Mouse (Mus musculus) limb, embryonic 12.5 days (tissue): ENCODE measurements at regions not wholly inside any gene's neighbourhood (a gene's known extent, or its start where the extent isn't known, plus 50 kb on each side); places are given as distances from the start of the nearest gene placed in this dataset.

Source experiments
- ATAC-seq: fragments of 200-750 bp; cut with Nextera tagmentation; 2 replicates; pipeline ENCODE4 v1.8.0; 2017; ENCODE audit warnings: low read depth, moderate TSS enrichment; ENCODE audit not compliant: insufficient number of reproducible peaks, insufficient read depth, low FRiP score, low TSS enrichment
- H3K27ac ChIP-seq: fragments of 300-500 bp; sonication (generic); 2 replicates; pipeline ENCODE4 v1.5.1; 2016; ENCODE audit warnings: mild to moderate bottlenecking, moderate library complexity
- H3K27me3 ChIP-seq: fragments of 300-500 bp; sonication (generic); 2 replicates; pipeline ENCODE4 v1.6.1; 2016; ENCODE audit warnings: mild to moderate bottlenecking, moderate library complexity
- H3K36me3 ChIP-seq: fragments of 300-500 bp; sonication (generic); 2 replicates; pipeline ENCODE4 v1.6.1; 2016; ENCODE audit warnings: mild to moderate bottlenecking, moderate library complexity
- H3K4me1 ChIP-seq: fragments of 300-500 bp; sonication (generic); replicated peaks from 2 replicates; pipeline ENCODE4 v1.6.1; 2016
- H3K4me2 ChIP-seq: fragments of 300-500 bp; sonication (generic); 2 replicates; pipeline ENCODE4 v1.6.1; 2016; ENCODE audit warnings: mild to moderate bottlenecking, moderate library complexity
- H3K4me3 ChIP-seq: fragments of 300-500 bp; sonication (generic); replicated peaks from 2 replicates; pipeline ENCODE4 v1.5.1; 2016; ENCODE audit warnings: mild to moderate bottlenecking
- H3K9ac ChIP-seq: fragments of 300-500 bp; sonication (generic); replicated peaks from 2 replicates; pipeline ENCODE4 v1.6.1; 2016; ENCODE audit warnings: mild to moderate bottlenecking, moderate library complexity
- H3K9me3 ChIP-seq: fragments of 300-500 bp; sonication (generic); 2 replicates; pipeline ENCODE4 v1.6.1; 2016; ENCODE audit warnings: mild to moderate bottlenecking, moderate library complexity
- WGBS: fragments of 180-500 bp; shearing (Covaris S2); methylation state at CpG from one replicate; pipeline ENCODE4 v1.1.7; 2016; 5-methylcytosine and 5-hydroxymethylcytosine counted together

DNA sequence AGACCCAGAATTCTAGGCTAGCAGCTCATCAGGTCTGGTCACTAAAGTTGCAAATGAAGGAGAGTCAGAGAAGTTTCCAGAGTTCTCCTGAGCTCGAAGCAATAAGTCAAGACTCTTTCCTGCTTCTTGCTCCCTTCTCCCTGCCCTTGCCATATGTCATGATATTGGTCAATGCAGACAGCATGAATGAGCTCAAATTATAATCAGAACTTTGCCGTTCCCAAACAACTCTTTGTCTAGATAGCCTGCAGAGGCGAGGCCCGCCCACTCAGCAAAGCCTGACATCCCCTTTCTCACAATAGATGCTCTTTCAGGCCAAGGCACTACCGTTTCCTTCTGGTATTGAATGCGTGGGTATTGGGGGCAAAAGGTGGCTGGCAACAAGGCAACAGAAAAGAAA is 204.0 kb upstream of the Ncam1 start:
- Histone ChIP-seq H3K27ac (no peak overlapping the region), H3K9ac (no peak overlapping the region), H3K36me3 (no peaks in the 10 kb centered on the region), H3K9me3 (no peaks in the 10 kb centered on the region), H3K4me2 (no peak overlapping the region), H3K4me3 (no peak overlapping the region), H3K27me3 (no peaks in the 10 kb centered on the region), H3K4me1 (peaks cover 11% of the 10 kb centered on the region; the same call in 1 of the 2 replicates)
- WGBS = 86% methylated on average over 6 of the region's 6 CpGs
- no peak for ATAC-seq

DNA sequence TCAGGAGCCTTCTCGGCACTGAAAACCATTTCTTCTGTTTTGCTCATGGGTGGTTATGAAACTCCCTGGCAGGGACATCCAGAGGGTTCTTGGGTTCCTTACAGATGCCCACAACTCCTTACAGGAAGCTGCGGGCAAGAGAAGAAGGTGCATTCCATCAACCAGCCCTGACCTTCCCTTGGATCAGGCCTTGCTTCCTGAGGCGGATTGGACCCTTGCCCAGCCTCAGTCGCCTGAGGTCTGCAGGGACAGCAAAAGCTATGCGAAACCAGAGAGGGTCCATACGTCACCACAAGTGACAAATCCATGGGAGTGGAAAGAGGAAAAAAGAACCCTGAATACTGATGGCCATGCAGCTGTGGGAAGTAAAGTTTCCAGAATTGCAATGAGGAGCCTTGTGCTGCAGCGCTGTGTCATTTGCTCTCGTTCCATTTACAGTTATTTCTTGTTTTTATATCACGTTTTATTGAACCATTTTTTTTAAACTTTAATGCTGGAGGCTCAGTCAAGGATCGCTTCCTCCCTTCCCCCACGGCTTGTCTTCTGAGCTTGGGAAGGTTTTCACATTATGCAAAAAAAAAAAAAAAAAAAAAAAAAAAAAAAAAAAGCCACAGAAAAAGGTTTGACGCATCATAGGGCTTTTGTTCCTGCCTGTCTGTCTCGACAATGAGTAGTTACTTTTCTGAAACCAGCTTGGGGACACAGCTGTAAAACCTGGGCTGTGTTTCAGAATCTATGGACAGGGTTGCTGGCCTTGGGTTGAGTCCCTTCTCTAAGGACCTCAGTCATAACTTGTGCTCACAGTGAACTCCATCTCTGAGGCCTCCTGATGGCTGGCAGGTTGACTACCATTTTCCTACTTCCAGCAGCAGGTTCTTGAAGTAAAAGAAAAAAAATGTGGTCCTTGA is 202.0 kb upstream of the Ncam1 start:
- H3K27ac ChIP-seq = peak overlapping the region; percentile 12; the same call in 1 of the 2 replicates
- 75% methylated on average over 13 of the region's 13 CpGs for WGBS

DNA sequence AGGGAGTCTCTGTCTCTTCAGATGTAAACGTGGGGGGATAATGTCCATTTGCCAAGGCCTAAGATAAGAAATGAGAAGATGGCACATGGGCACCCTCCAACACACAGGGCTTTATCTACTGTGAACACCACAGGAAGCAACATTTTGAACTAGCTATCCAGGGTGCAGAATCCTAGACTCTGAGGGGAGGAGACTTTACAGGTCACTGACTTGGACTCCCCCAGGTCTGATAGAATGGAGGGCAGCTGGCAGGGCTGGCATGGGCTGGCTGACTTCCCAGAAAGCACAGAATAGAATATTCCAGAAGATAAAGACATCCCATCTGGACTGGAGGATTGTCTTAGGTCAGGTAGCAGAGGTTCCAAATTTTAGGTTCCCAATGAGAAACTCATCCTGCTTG is 201.2 kb upstream of the Ncam1 start:
- H3K4me3 ChIP-seq = no peak overlapping the region
- H3K27me3 ChIP-seq = no peaks in the 10 kb centered on the region
- H3K9ac ChIP-seq = no peak overlapping the region
- no peaks in the 10 kb centered on the region for H3K36me3 ChIP-seq
- no peaks in the 10 kb centered on the region for H3K4me1 ChIP-seq
- H3K9me3 ChIP-seq = peaks cover 14% of the 10 kb centered on the region
- H3K4me2 ChIP-seq = no peak overlapping the region
- 84% methylated on average over 1 of the region's 1 CpGs for WGBS
- H3K27ac ChIP-seq = no peak overlapping the region
- ATAC-seq = no peak

More for the DNA sequence above, 202.0 kb upstream of the Ncam1 start:
- Histone ChIP-seq H3K4me2 (no peak overlapping the region), H3K4me3 (no peak overlapping the region), H3K4me1 (0 out of 2 replicates have a peak, but pooled peaks cover 2% of the 10 kb centered on the region), H3K9ac (no peak overlapping the region), H3K27me3 (no peaks in the 10 kb centered on the region), H3K36me3 (no peaks in the 10 kb centered on the region), H3K9me3 (peaks cover 7% of the 10 kb centered on the region)
- ATAC-seq = no peak

DNA sequence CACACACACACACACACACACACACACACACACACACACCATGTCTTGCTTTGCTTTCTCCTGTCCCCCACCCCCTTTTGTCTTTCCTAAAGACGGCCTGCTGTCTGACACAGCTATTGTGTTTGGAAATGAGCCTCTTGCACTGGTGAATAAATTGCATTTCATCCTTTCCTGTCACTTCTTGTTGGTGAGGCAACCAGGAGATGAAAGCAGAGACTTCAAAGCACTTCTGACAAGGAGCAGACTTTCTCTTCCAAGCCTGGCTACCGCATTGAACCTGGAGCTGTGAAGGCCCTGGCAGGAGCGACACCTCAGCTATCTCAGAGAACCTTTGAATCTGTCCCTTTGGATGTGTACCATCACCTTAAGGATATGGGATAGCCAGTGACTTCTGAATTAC is 199.4 kb upstream of the Ncam1 start:
- H3K9me3 ChIP-seq = peaks cover 17% of the 10 kb centered on the region

DNA sequence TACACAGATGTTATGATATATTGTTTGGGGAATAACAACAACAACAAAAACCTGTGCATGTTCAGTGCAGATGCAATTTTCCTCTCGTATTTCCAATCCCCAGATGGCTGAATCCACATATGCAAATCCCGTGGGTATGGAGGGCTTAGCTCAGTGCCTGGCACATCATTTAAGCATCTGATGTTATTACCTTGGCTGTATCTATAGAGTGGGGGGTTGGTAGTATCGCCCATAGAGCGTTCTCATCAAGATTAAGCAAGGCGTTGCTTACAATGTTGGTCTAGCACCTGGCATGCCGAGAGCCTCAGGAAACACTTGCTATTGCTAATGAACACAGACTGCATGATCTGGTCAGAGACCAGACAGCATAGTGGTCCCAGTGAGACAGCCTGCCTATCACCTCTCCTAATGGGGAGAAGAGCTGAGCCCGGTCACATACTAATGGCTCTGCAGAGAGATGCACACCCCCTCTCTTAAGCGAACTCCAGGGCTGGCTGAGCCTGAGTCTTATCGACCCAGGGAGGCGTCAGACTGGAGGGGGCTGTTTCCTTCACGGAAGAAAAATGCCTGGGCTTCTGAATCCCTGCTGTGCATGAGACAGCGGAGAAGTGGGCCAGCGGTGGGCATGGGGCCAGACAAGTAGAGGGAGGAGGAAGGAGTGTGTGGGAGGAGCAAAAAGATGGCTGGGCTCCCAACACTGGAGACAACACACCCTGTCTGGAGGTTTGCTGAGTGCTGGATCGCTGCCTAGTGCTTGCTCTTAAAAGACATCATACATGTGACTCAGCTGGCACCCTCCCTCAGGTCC is 190.9 kb upstream of the Ncam1 start:
- Histone ChIP-seq H3K27ac (no peak overlapping the region), H3K27me3 (no peaks in the 10 kb centered on the region), H3K4me2 (peak overlapping the region; percentile 26; the same call in 1 of the 2 replicates), H3K9ac (no peak overlapping the region), H3K9me3 (peaks cover under 1% of the 10 kb centered on the region), H3K4me3 (no peak overlapping the region), H3K4me1 (peaks cover 8% of the 10 kb centered on the region), H3K36me3 (no peaks in the 10 kb centered on the region)
- ATAC-seq = no peak
- 59% methylated on average over 14 of the region's 14 CpGs for WGBS

More for the DNA sequence above, 199.4 kb upstream of the Ncam1 start:
- H3K36me3 ChIP-seq = no peaks in the 10 kb centered on the region
- H3K4me2 ChIP-seq = no peak overlapping the region
- no peak for ATAC-seq
- H3K27ac ChIP-seq = no peak overlapping the region
- no peaks in the 10 kb centered on the region for H3K4me1 ChIP-seq
- no peak overlapping the region for H3K4me3 ChIP-seq
- H3K9ac ChIP-seq = no peak overlapping the region
- 40% methylated on average over 3 of the region's 3 CpGs for WGBS
- no peaks in the 10 kb centered on the region for H3K27me3 ChIP-seq

DNA sequence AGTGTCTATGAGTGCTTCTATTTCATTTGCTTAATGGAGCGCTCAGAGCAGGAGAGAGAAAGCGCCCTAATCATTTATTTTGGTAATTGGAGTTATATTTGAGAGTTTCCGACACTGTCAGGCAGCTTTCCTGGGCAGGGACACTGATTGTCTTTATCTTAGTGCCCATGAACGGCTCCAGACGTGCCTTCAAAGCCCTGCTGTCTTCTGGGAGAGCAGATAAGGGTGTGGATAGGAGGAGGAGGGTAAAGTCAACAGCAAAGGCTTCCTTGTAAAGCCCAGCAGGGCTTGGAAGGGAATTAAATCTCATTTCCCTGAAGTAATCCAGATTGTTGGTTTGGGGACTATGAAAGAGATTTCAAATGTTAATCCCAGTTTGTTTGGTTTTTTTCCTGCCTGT is 189.3 kb upstream of the Ncam1 start:
- WGBS = 55% methylated on average over 5 of the region's 5 CpGs

DNA sequence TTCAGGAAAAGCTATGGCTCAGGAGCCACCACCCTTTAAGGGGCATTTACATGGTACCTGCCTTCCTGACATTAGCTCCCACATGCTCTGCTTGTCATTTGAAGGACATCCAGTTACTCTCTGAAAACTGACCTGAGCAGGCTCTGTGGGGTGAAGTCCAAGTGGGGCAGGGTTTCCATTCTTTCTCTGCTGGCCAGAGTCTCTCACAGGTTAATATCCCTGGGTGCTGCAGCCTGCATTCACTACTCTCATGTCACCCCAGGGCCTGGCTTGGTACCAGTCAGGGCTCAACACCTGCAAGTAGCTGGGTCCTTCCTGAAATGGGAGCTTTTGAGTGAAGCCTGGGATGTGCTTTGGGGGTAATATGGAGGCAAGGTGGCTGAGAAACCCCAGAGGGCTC is 188.8 kb upstream of the Ncam1 start:
- no peak overlapping the region for H3K4me2 ChIP-seq
- H3K4me3 ChIP-seq = no peak overlapping the region
- no peak overlapping the region for H3K9ac ChIP-seq
- no peaks in the 10 kb centered on the region for H3K27me3 ChIP-seq
- no peak for ATAC-seq
- no peaks in the 10 kb centered on the region for H3K9me3 ChIP-seq
- H3K36me3 ChIP-seq = no peaks in the 10 kb centered on the region
- H3K4me1 ChIP-seq = peaks cover 8% of the 10 kb centered on the region
- H3K27ac ChIP-seq = no peak overlapping the region

More for the DNA sequence above, 189.3 kb upstream of the Ncam1 start:
- no peak for ATAC-seq
- Histone ChIP-seq H3K27me3 (no peaks in the 10 kb centered on the region), H3K9ac (no peak overlapping the region), H3K4me1 (peaks cover 8% of the 10 kb centered on the region), H3K4me2 (no peak overlapping the region), H3K9me3 (no peaks in the 10 kb centered on the region), H3K4me3 (no peak overlapping the region), H3K27ac (no peak overlapping the region), H3K36me3 (no peaks in the 10 kb centered on the region)

DNA sequence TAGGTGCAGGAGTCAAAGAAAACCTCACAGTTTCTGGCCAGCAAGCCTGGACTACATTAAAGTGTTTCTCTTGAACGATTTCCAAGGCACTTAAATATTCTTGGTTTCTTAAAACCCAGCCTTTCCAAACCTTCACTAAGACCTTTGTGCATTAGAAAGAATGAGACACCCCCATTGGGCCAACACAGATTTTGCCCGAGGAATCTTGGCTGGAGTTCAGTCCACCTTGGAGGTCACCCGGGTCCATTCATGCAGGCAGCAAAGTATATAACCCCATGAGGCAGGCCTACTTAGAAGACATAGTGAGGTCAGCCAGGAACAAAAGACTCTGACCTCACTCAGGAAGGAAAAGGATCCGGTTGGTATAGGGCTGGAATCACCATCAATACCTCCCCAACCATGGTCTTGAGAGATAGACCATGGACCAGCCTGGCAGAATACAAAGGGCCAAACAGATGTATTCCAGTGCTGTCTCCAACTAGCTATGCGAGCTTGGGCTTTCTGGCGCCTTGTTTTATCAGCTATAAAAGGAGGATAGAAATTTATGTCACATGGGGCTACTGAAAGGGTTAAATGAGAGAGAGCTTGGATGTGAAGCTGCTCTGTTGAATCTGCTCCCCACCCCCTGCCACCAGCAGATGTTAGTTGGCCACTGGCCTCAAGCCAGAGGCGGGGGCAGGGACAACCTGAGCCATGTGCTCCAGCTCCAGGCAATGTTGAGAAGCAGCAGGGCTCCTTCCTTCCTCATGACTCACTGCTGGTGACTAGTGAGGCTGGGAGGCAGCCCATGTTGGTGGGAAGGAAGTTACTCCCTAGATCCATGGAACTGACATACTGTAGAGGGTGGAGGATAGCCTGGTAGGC is 181.9 kb upstream of the Ncam1 start:
- ATAC-seq = peak; percentile 80

DNA sequence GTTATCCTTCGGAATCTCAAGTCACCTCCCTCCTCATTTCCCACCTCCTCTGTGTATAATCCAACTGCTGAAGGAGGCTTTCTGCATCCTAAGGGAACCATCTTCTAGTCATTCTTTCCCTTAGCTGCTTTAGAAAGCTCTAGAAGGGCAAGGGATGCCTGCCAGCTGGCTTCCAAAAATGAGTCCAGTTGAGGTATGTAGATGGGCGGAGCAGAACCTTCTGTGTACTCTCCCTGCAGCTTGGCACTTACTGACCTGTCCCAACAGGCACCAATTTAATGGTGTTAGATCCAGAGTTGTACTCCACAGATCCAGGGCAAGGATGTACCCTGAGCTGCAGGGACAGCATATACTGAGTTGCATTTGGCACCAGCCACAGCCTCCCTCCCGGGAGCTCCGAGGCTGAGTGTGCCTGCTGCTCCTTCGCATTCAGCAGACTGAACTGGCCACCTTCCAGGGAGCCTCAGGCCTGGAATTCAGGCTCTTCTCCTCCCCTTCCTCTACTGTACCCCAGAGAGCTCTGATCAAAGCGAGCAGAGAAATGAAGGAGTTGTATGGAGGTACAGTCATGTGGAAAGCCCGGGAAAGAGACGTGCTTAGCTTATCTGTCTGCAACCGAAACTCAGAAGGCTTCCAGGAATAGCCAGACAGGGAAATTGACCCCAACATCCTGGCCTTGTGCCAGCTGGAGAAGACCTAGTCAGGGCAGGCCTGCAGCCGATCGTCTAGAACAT is 177.4 kb upstream of the Ncam1 start:
- H3K4me1 ChIP-seq = peaks cover 25% of the 10 kb centered on the region
- no peak for ATAC-seq
- H3K9ac ChIP-seq = no peak overlapping the region
- no peaks in the 10 kb centered on the region for H3K36me3 ChIP-seq
- no peak overlapping the region for H3K4me2 ChIP-seq
- H3K9me3 ChIP-seq = no peaks in the 10 kb centered on the region
- no peak overlapping the region for H3K4me3 ChIP-seq
- WGBS = 54% methylated on average over 11 of the region's 11 CpGs
- H3K27me3 ChIP-seq = no peaks in the 10 kb centered on the region
- 0 out of 2 replicates have a peak overlapping the region, but pooled peaks have one; percentile 32 for H3K27ac ChIP-seq

More for the DNA sequence above, 181.9 kb upstream of the Ncam1 start:
- 49% methylated on average over 7 of the region's 7 CpGs for WGBS
- Histone ChIP-seq H3K36me3 (no peaks in the 10 kb centered on the region), H3K4me1 (peaks cover 27% of the 10 kb centered on the region), H3K4me2 (no peak overlapping the region), H3K9ac (no peak overlapping the region), H3K27ac (peak overlapping the region; percentile 42), H3K4me3 (no peak overlapping the region), H3K27me3 (no peaks in the 10 kb centered on the region), H3K9me3 (no peaks in the 10 kb centered on the region)

DNA sequence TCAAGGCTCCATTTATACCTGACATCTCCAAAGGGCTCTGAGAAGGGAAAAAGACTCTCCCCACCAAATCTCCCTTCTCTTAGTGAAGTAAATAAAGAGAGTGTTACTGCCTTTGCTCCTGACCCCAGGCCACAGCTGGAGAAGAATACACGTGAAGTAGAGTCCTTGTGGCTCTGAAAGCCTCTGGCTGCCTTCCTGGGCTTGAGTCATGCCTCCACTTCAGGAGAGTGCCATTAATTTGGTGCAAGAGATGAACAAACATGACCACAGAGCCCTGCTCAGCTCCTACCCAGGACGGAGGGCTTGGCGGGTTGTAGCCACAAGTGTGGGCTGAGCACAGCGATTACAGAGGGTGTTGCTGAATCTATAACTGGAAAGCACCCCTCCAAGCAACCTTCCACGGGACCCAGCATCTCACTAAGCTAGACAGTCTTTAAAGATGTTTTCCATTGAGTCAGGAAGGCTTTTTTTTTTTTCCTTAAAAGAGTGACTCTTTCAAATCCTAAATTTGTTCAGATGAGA is 175.3 kb upstream of the Ncam1 start:
- Histone ChIP-seq H3K27ac (no peak overlapping the region), H3K9ac (no peak overlapping the region), H3K9me3 (no peaks in the 10 kb centered on the region), H3K36me3 (no peaks in the 10 kb centered on the region), H3K4me3 (no peak overlapping the region), H3K4me2 (no peak overlapping the region), H3K4me1 (peaks cover 9% of the 10 kb centered on the region), H3K27me3 (no peaks in the 10 kb centered on the region)
- WGBS = 89% methylated on average over 5 of the region's 5 CpGs
- no peak for ATAC-seq
